ENCODE assay signal across 9 mouse cellular contexts in the genomic region with DNA sequence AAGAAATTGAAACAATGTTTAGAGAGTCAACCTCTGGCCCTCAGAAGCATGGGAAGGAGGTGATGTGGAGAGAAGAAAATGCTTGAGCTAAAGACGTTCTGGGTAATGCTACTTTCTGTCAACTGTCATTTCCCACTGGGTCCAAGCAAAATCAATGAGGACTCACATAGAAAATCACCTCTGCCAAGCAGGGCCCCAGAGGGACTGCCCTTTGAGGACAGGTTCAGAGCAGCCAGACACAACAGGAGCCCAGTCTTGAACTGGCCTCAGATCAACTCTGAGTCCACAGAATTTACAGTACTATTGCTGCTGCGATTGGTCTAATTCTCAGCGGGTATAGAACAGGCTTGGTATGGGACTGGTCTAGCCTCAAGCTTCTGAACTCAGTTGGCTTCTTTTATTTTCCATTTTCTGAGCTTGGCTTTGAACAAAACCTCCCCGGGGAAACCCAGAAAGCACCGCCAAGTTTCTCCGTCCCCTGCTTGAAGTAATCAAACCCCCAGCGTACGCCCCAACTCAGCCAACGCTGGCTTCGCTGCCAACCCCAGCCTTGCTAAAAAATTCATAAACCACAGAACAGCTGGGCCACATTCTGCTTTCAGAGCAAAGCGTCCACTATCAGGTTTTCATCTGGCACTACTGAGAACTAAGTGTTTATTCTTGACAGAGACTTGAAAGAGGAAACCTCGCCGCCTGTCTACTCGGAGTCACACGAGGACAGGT.
DNase-seq lines count a peak whose midpoint lies in the region; ATAC-seq lines count a peak whose summit lies in the region.
"Had no signal": no experiment of that assay in that cellular context is flagged by ENCODE, and none has a peak within 500 bp of the region (broad histone marks: within the 10 kb centered on the region; RNA-seq: fewer than 3 reads in every experiment).

No protein-coding gene starts in this region.

- 84% methylated on average over 15 of the region's 15 CpGs for WGBS in hindbrain, embryonic 11.5 days

- no peak overlapping the region for H3K9ac ChIP-seq in hindbrain, embryonic 11.5 days (ENCODE audit: low read depth, low read length)

- H3K27me3 ChIP-seq in hindbrain, embryonic 11.5 days (ENCODE audit: control insufficient read depth, insufficient read depth, low read length) = no peaks in the 10 kb centered on the region

- DNase-seq in cerebellum, postnatal 14 days = peak; percentile 46 to 53
- no peak for DNase-seq in cerebellum, postnatal 36 days
- peak; percentile 4 for DNase-seq in ovary, adult 18-20 months (ENCODE audit: low spot score)
- no peak for DNase-seq in ovary, postnatal 10 days (ENCODE audit: low spot score)
- peak; percentile 77 to 84 for DNase-seq in heart, adult 9 months (ENCODE audit: low spot score in 2 of 2)
- DNase-seq in ovary, postnatal 14 days (ENCODE audit: low spot score) = peak; percentile 16
- DNase-seq in hindbrain, embryonic 11.5 days (ENCODE audit: low spot score) = no peak
- no peak for DNase-seq in spleen, adult 18-20 months
- DNase-seq: kidney, adult 9 months had no signal

- H3K9me3 ChIP-seq in hindbrain, embryonic 11.5 days (ENCODE audit: control insufficient read depth, low read length) = no peaks in the 10 kb centered on the region

- H3K36me3 ChIP-seq in hindbrain, embryonic 11.5 days (ENCODE audit: control insufficient read depth, insufficient read depth, low read length) = no peaks in the 10 kb centered on the region

- H3K27ac ChIP-seq in hindbrain, embryonic 11.5 days (ENCODE audit: low read depth, low read length) = no peak overlapping the region

- no peaks in the 10 kb centered on the region for H3K4me1 ChIP-seq in hindbrain, embryonic 11.5 days (replicated peaks; ENCODE audit: control insufficient read depth, insufficient read depth, low read length)

- H3K4me2 ChIP-seq in hindbrain, embryonic 11.5 days (replicated peaks; ENCODE audit: low read depth, low read length) = no peak overlapping the region

- H3K4me3 ChIP-seq in hindbrain, embryonic 11.5 days (ENCODE audit: low read depth, low read length) = no peak overlapping the region

- ATAC-seq in hindbrain, embryonic 11.5 days (ENCODE audit: low FRiP score) = no peak

Comparison
In these comparisons a context has a peak if more than half of its experiments do, and no peak if none do; other contexts are left out.
1. DNase-seq: peak in cerebellum, postnatal 14 days (2 of 2), ovary, adult 18-20 months (single experiment), heart, adult 9 months (2 of 2) and ovary, postnatal 14 days (single experiment); none in cerebellum, postnatal 36 days (0 of 2), ovary, postnatal 10 days (single experiment), hindbrain, embryonic 11.5 days (single experiment) and spleen, adult 18-20 months (0 of 2).